Mouse (Mus musculus) thymus, postnatal 10 days (tissue): ENCODE measurements at regions not wholly inside any gene's neighbourhood (a gene's known extent, or its start where the extent isn't known, plus 50 kb on each side); places are given as distances from the start of the nearest gene placed in this dataset.

ENCODE experiments used
- DNase-seq, 2 experiments: peaks; one replicate each; pipeline ENCODE4 v3.0.0; 2021; ENCODE audit warnings: low spot score in 2 of 2

DNA sequence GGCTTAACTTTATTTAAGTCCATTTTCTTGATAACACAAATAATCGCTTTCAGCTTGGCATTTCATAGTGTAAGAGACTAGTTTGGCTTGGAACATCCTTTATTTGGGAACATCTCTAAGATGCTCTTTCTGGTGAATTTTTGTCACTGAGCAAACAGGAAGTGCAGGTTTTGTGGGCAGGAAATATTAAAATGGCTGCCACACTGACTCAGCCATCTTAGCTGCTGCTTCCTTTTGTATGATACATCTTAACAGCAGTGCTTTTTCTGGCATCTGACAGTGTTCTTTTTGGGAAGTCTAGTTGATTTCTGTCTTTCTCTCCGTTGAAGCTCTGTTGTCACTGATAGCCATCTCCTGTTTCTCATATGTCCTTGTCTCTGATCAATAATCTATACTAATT, 329.4 kb upstream of the Tet2 start:
- no peak for DNase-seq

DNA sequence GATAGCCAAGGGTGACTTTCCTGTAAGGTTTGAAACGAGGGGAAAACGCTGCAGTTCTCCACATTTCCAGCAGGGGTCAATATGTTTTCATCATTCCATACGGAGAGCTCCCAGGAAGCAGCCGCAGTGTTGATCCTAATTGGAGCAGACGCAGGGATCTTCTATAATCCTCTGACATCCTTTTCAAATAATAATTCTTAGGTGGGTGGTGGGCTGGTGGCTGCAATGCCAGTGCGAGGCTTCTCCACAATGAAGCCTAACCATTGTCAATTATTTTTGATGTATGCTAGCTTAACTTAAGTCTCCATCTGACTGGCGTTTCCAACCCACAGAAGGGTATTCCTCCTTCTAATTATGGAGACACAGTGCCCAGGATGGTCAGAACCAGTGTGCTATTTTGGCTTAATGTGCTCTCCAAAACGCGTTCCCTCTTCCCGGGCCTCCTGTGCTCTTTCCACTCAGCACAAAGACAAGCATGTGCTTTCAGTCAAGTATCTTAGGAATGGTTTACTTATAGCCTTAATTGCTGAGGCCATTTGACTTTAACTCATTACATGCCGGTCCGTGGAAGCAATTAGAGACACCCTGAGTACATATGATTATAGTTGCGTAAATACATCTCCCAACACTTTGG, 331.6 kb upstream of the Tet2 start:
- DNase-seq: no peak

DNA sequence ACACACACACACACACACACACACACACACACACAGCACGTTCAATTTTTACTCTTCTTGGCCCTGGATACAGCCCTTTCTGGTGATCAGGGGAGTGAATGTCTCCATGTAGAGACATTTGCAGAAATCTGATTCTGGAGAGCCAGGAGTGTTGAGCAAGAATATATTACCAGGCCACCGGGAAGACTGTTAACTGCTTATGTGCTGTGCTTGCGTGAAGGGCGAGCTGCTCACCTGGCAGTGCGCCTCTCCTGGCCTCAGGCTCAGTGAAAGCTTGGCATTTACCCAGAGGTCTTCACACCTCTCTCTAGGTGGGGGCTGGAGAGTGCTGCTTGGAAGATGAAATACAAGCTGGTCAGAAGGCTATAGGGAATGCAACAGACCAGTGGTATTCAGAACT, 332.4 kb upstream of the Tet2 start:
- no peak for DNase-seq

DNA sequence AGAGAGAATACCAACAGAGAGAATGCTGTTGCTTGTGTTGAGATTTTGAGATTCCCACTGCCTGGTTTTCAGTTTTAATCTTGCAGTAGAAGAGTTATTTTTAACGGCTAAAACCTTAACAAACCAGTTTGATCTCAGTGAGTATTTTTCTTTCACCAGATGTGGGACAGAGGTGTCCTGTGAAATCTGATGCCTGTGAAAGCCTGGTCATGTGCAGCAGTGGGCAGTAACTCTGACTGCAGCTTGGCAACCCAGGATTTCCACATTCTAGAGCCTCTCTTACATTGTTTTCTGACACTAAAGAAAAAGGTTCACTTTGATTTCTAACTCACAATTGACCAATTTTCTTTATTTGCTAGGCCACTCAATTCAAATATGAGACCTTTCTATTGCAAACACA, 335.7 kb upstream of the Tet2 start:
- no peak for DNase-seq

DNA sequence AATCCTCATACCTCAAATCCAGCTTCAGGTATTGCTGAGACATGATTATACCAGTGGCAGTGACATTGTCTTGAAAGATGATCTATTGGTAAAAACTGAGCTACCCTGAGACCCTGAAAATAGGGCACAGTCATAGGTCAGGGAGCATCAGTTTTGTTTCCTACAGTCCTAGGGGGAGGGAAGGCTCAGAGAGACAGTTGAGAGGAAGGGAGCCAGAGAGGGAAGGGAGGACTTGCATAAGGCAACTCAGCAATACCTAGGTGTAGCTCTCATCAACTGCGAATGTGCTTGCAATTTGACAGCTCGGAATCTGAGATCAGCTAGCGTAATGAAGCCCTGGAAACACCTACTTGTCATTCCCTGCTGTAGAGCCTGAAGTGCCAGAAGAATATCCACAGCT, 334.4 kb upstream of the Cxxc4 start:
- no peak for DNase-seq

DNA sequence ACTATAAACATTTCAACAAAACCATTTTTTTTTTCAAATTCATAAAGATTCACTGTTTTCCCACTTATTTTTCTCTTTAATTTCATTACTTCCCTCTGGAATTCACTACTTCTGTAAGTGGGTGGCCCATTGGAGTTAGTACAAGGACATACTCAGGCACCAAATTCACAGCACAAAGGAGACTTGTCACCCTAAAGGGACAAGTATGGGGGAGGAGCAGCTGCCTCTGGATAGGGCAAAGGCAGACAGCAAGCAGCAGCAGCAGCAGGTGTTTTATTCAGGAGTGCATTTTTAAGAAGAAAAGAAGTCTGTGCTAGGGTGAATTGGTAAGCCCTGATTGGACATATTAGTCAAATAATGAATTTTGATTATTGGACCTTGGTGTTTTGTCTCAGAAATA, 314.1 kb upstream of the Cxxc4 start:
- DNase-seq: no peak

DNA sequence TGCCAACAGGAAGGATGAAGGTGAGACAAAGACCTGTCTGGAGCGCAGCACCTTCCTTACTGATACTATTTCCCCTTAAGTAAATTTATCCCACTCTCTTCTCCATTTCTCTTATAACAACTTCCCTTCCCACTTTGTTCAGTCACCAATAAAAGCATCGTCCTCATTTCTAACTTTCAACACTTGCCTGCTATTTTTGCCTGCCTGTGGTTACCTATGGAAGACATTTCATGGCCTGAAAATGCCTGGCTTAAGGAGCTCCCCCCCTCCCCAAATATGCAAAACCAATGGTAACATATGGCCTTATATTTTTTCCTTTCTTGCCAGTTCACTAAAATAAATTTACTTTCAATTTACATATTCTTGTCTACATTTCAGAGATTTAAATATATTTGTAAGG, 271.0 kb upstream of the Cxxc4 start:
- no peak for DNase-seq

DNA sequence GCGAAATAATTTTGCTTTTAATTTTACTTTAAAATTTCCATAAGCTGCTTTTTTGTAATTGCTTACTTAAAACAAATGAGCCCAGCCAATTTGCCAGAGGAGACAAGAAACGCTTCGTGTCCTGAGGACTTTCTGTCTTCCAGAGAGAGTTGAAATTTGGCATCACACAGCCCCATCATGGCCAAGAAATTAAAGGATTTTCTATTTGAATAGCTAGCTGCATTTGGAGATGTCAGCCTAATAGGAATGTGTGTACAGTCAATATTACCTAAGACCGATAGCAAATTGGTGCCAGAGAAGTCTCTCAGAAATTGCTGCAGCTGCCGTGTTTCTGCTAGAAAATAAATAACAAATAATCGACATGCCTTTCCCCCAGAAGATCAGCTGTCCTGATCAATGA, 268.1 kb upstream of the Cxxc4 start:
- no peak for DNase-seq

DNA sequence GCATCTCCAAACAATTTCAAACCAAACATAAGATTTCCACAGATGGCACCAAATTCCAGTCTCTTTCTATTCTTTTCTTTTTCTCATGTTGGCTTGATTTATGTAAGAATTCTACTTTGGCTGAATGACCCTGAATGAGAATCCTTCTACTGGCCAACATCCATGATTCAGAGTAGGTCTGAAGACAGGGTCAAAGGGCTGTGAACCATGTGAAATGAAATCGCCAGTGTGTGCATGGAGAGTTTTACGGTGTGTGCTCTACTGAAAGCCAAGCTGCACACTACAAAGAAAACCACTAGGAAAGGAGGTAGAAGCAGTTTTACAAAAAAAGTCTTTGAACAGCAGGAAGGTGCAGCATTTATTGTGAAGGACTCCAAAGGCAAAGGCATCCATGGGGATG, 263.5 kb upstream of the Cxxc4 start:
- DNase-seq: no peak

DNA sequence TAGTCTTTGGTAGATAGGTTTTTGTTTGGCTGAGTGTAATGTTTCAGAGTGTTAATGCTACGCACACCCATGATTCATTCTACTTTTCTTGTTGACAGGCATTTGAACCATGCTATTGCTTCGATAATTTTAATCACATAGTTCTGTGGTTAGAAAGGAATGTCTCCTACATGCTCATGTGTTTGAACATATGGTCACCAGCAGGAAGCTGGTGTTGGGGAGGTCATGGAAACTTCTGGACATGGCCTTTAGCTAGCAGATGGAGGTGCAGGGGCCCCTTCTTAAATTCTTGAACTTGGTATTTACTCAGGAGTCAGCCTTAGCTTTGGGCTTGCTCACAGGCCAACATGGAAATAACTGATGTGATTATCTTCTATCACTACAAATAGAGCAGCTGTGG, 248.6 kb upstream of the Cxxc4 start:
- DNase-seq: no peak

DNA sequence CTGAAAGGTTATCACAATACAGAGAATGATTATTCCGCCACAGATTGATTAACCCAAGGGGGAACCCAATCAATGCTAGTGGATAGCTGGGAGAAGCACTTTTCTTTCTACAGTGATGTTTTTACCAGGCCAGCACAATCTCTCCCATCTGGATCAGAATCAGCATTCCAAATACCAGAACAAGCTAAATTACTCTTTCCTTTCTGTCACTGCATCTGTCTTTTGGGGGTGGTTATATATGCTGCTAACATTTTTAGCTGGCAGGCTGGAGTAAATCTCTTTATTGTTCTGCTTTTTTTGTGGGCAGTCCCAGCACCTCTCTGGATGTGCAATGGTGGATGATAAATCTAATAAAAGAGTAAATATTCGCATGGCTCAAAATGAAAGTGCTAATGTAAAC, 242.3 kb upstream of the Cxxc4 start:
- DNase-seq: no peak

DNA sequence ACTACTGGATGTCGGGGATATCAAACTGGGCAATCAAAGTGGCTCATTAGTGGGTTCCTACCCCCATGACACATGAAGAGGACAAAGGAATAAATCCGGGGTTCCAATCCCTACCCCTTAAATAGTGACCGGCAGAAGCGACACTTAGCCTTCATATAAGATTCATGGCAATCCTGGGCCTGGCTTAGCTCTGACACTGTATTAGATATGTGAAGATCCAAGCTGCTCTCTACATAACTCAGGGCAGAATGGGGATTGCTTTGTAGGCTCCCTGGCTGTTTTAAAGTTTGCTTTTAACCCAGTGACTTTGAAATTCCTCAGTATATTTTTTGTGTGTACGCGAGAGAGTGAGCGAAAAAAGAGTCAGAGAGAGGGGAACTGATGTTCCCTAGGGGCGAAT, 236.3 kb upstream of the Cxxc4 start:
- DNase-seq: no peak

DNA sequence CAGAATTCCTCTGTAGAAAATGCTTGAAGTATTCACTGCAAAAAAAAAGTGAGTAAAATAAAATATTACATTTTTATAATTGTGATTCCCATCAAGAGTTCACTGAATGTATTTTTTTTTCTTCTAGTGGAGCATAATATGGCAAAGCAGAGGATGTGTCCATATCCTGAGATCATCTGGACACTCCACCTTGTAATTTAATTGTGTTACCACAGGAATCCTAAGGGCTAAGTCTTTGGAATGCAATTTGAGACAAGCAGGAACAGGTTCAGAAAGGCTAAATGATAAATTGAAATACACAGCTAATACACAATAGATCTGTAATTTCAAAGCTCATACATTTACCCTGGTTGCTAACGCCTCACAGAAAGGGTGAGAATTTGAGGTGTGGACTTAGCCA, 235.7 kb upstream of the Cxxc4 start:
- no peak for DNase-seq

DNA sequence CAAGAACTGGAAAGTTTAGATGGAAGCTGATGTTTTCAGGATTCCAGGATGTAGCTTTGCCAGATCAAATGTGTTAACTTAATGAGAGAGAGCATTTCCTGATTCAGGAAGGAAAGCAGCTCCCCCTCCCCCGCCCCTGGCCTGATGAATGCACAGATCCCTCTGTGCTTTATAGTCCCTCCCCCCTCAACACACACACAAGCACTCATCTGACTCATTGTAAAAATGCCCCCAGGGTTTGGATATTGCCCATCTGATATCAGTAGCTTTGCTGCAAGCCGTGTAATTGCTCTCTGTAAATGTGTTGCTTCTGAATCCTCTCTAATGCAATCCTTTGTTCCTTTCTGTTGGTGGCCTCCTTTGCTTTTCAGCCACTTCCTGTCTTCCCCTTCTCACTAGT, 221.5 kb upstream of the Cxxc4 start:
- DNase-seq: no peak

DNA sequence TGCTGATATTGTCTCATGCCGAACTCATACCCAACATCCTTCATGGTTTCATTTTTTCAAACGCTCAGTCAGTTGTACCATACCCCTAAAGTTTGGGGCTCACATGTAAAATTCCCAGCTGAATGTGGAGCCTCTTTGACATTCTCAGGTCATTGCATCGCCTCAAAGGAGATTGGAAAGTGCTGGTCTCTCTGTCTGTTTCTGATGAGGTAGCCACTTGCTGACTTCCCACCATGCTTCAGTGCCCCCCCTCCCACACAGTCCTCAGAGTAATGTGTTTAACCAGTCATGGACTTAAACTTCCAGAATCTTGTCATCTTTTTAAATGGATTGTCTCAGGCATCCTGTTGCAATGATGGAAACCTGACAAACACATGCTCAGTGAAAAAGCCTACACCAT, 220.9 kb upstream of the Cxxc4 start:
- DNase-seq: no peak

DNA sequence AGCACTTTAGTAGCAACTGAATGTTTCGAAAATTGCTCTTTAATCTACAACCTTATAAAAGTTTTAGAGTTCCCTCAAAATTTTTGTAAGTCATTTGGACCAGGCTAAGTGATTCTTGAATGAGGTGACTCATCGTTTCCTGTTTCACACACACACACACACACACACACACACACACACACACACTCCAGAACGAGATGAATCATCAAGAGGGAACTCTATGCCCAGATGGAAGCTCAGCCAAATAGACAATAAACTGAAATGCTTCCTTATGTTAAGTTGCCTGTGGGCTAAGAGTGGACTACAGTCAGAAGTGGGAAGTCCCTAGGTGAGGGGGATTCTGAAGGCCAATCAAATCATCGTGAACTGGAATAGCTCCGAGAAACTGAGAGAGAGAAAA, 202.4 kb upstream of the Cxxc4 start:
- no peak for DNase-seq

DNA sequence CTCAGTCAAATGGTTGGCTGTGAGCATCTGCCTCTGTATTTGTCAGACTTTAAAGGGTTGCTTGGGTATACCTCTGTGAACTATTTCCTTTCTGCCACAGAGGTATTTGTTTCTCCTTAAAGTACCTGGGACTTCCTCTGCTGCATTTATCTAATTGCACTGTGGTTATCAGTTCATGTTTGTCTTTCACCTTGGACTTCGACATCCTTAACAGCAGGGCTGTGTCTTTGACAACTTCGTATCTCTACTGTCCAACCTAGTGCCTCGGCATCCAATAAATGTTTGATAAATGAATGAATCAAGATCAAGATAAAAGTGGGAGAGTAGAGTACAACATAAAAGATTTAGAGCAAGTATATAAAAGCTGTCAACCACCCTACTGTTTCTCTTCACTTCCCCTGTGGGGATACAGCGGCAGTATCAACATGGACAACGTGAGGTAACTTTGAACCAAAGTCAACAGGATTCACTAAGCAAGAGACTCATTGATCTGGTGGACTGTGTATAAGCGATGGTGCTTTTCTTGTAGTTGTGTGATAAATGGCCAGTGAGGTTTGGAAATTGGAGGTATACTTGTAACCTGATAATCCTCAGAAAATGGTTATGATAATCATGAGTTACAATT, 199.9 kb upstream of the Cxxc4 start:
- DNase-seq: no peak

DNA sequence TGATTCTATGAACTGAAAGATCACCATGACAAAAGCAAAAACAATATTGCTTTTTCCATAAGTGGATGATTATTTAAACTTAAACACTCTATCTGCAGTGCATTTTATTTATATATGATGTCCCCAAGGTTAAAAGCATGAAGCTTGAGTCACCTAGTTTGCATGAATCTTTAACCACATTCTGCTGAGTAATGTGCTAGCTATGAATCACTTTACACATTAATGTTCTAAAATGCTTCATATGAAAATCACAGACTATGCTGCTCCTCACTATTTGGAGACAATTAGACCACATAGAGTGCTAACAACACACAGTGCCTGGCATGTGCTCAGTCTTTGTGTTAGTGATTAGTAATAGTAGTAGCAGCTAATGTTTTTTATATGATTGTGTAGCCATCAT, 185.6 kb upstream of the Cxxc4 start:
- DNase-seq: no peak

DNA sequence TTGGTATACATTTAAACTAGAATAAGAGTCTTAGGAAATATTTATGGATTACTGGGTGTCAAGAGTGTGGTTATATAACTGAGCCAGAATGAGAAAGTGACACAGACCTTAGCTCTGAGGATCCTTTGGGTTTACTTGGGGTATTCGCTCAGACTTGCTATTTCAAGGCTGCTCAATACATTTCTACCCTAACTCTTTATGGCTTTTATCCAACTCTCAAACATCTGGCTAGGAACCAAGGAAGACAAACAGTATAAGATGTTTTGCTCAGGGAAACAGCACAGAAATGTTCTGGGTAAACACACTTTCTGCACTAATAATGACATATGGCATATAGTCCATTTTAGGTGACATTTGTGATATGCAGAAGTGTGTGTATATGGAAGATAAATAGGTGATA, 153.8 kb upstream of the Cxxc4 start:
- DNase-seq: no peak

DNA sequence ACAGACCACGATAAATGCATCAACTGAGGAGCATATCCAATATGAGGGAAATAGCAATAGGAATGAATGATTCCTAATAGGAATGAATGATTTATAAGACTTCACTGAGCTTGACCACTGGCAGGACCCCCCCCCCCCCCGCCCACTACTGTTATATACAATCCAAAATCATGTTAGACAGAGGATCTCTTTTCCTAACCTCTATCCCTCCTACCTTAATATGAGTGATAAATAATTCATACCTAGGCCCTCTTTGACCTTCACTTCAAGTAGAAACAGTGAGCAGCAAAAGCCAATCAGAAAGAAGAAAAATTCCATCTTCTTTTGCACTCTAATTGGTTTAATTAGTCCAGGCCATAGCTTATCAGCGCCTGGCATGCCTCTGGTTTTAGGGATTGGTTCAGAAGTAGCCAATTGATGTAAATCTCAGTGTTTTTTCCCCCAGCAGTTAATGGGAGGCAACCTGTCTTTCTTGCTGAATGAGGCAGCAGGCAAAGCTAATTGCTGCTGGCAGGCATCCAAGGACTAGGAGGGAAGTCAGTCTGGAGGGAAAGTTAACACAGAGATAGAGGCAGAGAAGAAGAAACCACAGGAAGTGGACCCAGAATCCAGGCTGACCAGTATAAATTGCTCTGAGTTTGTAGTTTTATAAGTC, 136.7 kb upstream of the Cxxc4 start:
- DNase-seq: no peak

DNA sequence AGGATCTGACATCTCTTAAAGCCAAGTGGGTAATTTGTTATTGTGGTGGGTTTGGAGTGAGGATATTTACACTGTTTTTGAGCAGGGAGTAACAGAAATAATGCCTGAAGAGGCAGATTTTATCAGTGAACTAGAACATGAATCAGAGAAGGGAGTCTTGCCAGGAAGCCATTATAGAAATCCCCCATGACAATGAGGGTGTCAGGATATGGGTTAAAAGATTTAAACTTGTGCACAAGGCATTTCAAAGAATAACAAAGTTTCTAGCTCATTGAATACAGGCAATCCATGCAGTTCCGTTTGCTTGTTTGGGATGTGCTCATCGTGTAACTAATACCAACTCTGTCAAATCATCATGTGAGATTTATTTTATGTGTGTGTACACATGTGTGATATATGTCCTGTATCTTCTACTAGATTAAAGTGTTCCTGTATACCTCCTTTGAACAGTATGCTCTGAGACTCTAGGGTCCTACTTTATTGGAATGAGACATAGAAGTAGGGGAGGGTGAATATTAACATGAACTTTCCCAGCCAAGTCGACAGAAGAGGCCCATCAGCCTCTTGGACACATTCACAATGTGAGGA, 134.0 kb upstream of the Cxxc4 start:
- no peak for DNase-seq

DNA sequence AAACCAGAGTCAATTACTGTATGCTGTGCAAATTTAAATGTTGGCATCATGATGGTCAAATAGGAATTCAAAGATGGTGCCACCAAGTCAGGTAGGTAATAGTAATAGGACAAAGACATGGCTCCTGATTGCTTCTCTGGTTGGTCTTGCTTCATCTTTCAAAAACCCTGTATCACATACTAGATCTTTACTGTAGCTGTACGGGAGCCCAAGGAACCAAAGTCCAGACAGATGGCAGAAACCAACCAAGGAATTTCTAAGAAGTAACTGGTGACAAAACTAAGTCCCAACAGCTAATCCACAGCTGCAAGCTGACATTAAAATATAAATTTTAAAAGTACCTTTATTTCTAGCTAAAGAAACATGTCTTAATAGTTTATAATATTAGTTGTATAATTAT, 131.7 kb upstream of the Cxxc4 start:
- DNase-seq: no peak

DNA sequence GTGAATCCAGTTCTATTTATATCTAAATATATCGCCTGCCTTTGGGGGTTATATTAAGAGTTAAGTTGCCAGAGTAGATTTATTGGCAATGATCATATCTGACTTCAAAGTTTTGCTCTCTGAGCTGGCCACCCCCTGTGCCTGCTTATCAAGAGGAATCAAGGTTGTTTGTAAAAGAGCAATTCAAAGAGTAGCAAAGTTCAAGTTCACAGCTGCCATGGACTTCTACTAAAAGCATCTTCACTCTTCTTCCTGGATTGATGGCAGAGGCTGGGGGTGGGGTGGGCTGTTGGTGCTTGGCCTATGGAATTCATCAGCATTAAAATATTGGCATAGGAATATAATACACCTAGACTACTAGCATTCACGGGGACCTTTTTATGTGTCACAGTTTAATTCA, 131.2 kb upstream of the Cxxc4 start:
- no peak for DNase-seq
